Mouse (Mus musculus): ENCODE measurements around the gene Olfr781. TPM values are rescaled to one million over a fixed set of nuclear protein-coding genes. Genes with fewer than 3 reads are reported as not detected.
"Not testable (repeated sequence)": the region's sequence is repeated elsewhere in the genome, so short reads cannot be mapped to it uniquely, and the experiment has no call there.

Gene Olfr781
- total RNA-seq (2021), result not detected
- long read RNA-seq, experiment 1, result 0 reads
- long read RNA-seq, experiment 2, result 0 reads

DNA sequence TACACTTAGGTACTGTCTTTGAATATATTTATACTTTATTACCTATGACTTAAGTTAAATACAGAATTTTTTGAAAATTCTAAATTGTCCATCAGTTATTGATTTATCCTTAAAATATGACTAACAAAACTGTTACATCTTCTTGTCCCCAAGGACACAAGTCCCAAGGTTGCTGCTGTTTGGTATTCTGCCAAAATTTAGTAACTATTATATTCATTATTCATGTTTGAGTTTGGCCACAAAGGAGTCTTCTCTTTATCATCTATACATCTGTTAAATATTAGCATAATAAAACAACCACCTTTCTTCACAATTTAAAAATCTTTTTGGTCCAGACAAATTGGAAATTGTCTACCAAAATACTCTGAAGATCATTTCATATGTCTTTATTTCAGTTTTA, at the start of gene Olfr781:
Olfr781 (plus strand) TSS at position 301 of the 400 bp plus-strand sequence.
- no peak for DNase-seq (ENCODE audit: low spot score in 2 of 2)
- intact Hi-C loops (cut with DNase I), result no loop called here

DNA sequence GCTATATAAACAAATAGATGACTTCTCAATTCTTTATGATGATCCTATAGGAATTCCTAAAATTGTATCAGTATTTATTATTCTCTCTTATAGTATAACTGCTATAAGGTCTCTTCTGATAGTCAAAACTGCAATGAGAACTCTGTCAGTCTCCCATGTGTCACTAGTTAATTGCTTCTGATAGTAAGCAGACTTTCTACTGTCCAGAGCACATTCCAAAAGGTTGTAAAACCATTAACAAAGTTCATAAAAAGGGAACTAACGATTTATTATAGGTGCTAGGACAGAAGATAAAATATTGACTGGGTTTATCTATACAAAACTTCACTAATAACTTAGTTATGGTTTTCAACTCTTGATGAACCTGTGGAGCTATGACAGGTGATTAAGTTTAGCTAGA, 15.7 kb upstream of the Olfr781 start:
- DNase-seq (ENCODE audit: low spot score in 2 of 2); intact Hi-C loops (cut with DNase I): not testable (repeated sequence)

DNA sequence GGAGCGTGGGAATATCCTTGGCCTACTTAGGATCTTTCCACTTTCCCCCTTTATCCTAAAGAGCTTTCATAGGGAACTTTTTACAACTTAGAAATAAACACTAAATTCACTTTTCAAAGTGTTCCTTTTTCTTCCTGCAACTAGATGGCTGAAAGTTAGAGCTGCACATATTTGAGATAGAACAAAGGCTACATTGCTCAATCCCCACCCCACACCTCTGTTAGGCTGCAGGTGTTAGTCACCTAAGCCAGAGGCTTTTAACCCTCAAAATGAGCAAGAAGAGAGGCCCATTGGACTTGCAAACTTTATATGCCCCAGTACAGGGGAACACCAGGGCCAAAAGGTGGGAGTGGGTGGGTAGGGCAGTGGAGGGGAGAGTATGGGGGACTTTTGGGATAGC, 15.1 kb upstream of the Olfr781 start:
- DNase-seq (ENCODE audit: low spot score in 2 of 2); intact Hi-C loops (cut with DNase I): not testable (repeated sequence)

DNA sequence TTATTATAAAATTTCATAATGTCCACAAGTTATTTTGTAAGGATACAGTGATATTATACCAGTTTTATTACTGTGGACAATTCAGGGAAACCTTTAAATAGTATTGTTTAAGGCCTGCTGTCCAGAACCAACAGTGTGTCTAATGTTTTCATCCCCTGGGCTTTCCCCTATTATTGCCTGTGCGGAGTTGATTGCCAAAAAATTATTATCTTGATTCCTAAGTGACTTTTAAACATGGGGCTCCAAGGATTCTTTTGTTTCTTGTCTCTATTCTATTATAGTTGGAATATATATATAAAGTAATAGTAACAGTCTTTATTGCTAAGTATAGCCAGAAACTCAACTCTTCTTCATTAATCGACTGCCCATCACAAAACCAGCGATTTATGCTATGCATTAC, 10.8 kb upstream of the Olfr781 start, which contains the start of gene Olfr780:
Olfr780 (plus strand) TSS at position 301 of the 400 bp plus-strand sequence.
- no peak for DNase-seq (ENCODE audit: low spot score in 2 of 2)

DNA sequence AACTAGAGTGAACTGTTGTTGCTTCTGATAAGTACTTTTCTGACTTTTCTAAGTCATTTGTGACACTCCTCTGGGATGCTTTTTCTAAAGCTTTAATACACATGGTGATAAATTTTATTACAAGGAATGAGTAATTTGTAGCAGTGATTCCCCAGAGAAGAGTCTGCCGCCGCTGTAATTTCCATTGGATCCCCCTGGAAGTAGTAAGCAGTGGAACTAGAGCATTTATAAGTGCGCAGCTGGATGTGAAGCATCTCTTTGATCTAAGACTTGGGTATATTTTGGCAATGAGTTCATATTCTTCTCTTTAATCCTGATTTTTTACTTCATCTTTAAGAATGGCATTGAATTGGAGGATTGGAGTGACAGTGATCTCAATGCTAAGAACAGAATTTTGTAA, 19.9 kb downstream of the Olfr781 start, which contains the start of gene Olfr782:
Olfr782 (plus strand) TSS at position 301 of the 400 bp plus-strand sequence.
- no peak for DNase-seq (ENCODE audit: low spot score in 2 of 2)
- intact Hi-C loops (cut with DNase I), result no loop called here

More for the DNA sequence above, 10.8 kb upstream of the Olfr781 start, which contains the start of gene Olfr780:
- intact Hi-C loops (cut with DNase I), result no loop called here

DNA sequence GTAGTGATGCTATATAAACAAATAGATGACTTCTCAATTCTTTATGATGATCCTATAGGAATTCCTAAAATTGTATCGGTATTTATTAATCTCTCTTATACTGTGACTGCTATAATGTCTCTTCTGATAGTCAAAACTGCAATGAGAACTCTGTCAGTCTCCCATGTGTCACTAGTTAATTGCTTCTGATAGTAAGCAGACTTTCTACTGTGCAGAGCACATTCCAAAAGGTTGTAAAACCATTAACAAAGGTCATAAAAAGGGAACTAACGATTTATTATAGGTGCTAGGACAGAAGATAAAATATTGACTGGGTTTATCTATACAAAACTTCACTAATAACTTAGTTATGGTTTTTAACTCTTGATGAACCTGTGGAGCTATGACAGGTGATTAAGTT, 23.8 kb downstream of the Olfr781 start:
- DNase-seq (ENCODE audit: low spot score in 2 of 2); intact Hi-C loops (cut with DNase I): not testable (repeated sequence)

DNA sequence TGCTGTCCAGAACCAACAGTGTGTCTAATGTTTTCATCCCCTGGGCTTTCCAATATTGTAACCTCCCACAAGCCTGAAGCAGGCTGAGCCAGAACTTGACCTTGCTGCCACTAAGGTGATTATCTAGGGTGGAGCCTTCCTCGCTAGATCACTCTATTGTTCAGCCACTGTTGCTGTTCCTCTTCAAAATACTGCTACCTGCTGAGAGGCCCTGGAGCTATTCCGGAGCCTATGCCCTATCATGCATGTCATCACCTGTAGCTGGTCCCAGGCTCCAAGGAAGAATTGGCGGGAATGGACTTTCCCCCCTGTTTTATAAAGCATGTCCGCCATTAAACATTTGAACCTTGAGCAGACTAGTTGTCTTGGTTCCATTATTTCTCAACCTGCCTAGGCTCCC, 27.8 kb downstream of the Olfr781 start:
- intact Hi-C loops (cut with DNase I); DNase-seq (ENCODE audit: low spot score in 2 of 2): not testable (repeated sequence)

DNA sequence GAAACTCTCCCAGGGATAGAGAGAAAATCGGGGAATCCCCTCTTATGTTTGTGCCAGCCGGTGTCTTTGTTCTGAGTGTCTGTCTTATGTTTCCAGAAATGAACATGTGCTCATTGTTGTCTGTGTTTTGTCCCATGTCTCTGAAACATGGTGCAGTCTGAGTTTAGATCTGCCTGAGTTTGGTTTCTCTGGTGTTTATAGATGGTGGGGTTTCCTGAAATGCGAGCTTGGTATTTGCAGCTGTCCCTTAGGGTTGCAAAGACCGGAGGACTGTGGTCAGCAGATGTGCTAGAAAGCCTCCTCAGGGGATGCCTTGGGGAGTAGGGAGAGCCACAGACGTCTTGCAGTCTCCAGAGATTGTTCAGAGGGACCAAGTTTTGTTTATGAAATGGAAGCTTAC, 28.7 kb downstream of the Olfr781 start:
- intact Hi-C loops (cut with DNase I), result no loop called here
- no peak for DNase-seq (ENCODE audit: low spot score in 2 of 2)

DNA sequence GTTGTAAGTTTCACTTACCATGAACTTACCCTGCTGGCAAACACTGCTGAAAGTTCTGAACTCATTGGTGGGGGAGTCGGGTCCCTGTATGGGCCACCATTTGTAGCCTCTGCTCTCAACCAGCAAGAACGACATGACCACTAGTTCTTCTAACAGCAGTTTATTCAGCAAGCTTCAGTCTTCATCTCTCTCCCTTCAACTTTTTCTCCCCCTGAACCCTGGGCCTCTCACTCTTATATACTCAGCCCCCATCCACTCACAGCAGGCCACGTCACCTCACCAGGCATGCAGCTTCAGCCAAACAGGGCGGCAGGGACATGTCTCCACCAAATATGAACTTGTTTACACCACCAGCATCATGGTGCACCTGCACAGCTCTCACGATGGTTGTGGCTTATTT, 45.4 kb downstream of the Olfr781 start:
- DNase-seq (ENCODE audit: low spot score in 2 of 2); intact Hi-C loops (cut with DNase I): not testable (repeated sequence)

Other genes with a start within 250 kb of the Olfr781 start
- gene Olfr767, start 245.9 kb upstream of the Olfr781 start, total RNA-seq (2021), result not detected
- gene Olfr768, start 229.5 kb upstream of the Olfr781 start, total RNA-seq (2021), result not detected
- not detected for gene Olfr769, start 211.0 kb upstream of the Olfr781 start, total RNA-seq (2021)
- gene Olfr770, start 189.9 kb upstream of the Olfr781 start, total RNA-seq (2021), result not detected
- gene Olfr771, start 164.1 kb upstream of the Olfr781 start, total RNA-seq (2021), result not detected
- not detected for gene Olfr772, start 150.9 kb upstream of the Olfr781 start, total RNA-seq (2021)
- not detected for gene Olfr773, start 141.4 kb upstream of the Olfr781 start, total RNA-seq (2021)
- not detected for gene Olfr774, start 92.7 kb upstream of the Olfr781 start, total RNA-seq (2021)
- not detected for gene Olfr775, start 80.4 kb upstream of the Olfr781 start, total RNA-seq (2021)
- gene Olfr776, start 69.7 kb upstream of the Olfr781 start, total RNA-seq (2021), result not detected
- not detected for gene Olfr777, start 57.4 kb upstream of the Olfr781 start, total RNA-seq (2021)
- not detected for gene Olfr780, start 10.7 kb upstream of the Olfr781 start, total RNA-seq (2021)
- not detected for gene Olfr782, start 20.0 kb downstream of the Olfr781 start, total RNA-seq (2021)
- under 1 TPM; 0.11 to 0.15 TPM for gene Olfr784, start 55.2 kb downstream of the Olfr781 start, total RNA-seq (2021)
- not detected for gene Olfr785, start 76.6 kb downstream of the Olfr781 start, total RNA-seq (2021)
- not detected for gene Olfr786, start 98.5 kb downstream of the Olfr781 start, total RNA-seq (2021)
- gene Olfr787, start 133.0 kb downstream of the Olfr781 start, total RNA-seq (2021), result not detected
- gene Olfr788, start 142.1 kb downstream of the Olfr781 start, total RNA-seq (2021), result not detected
- gene Olfr789, start 155.9 kb downstream of the Olfr781 start, total RNA-seq (2021), result not detected
- gene Olfr790, start 169.6 kb downstream of the Olfr781 start, total RNA-seq (2021), result not detected
- gene Olfr791, start 192.9 kb downstream of the Olfr781 start, total RNA-seq (2021), result not detected
- gene Olfr792, start 210.3 kb downstream of the Olfr781 start, total RNA-seq (2021), result not detected
- gene Olfr794, start 238.8 kb downstream of the Olfr781 start, total RNA-seq (2021), result not detected

Measured in left cerebral cortex, postnatal 14 days (tissue).